Mouse (Mus musculus) erythroblast, embryonic 14.5 days (primary cell): ENCODE measurements around the gene Lrp4. TPM values are rescaled to one million over a fixed set of nuclear protein-coding genes. Genes with fewer than 3 reads are reported as not detected.

Source experiments
- H3K27me3 ChIP-seq: 2 replicates; pipeline ENCODE4 v1.6.1; 2012; ENCODE audit warnings: inconsistent platforms; ENCODE audit not compliant: control insufficient read depth
- H3K36me3 ChIP-seq: 2 replicates; pipeline ENCODE4 v1.6.1; 2012; ENCODE audit warnings: mild to moderate bottlenecking, inconsistent platforms; ENCODE audit not compliant: control insufficient read depth
- H3K4me1 ChIP-seq: 2 replicates; pipeline ENCODE4 v1.6.1; 2012; ENCODE audit warnings: inconsistent platforms; ENCODE audit not compliant: control insufficient read depth
- H3K4me3 ChIP-seq: replicated peaks from 2 replicates; pipeline ENCODE3; 2012; ENCODE audit warnings: moderate library complexity, mild to moderate bottlenecking, inconsistent platforms
- H3K9me3 ChIP-seq: 2 replicates; pipeline ENCODE4 v1.6.1; 2012; ENCODE audit warnings: low read length, inconsistent platforms, mixed read lengths; ENCODE audit not compliant: control insufficient read depth
- GATA1 ChIP-seq: IDR thresholded peaks from 2 replicates; pipeline ENCODE4 v1.6.1; 2012; ENCODE audit warnings: low read length, inconsistent platforms, mixed read lengths
- TAL1 ChIP-seq: IDR thresholded peaks from 3 replicates; pipeline ENCODE4 v1.6.1; 2012; ENCODE audit warnings: low read length, inconsistent platforms, mixed read lengths
- polyA plus RNA-seq: library from polyadenylated mRNA; stranded (reverse); fragments of >175 nt; gene quantifications from 2 replicates; pipeline ENCODE4 v1.2.3, GENCODE M21; 2012

Gene Lrp4
- not detected in 2 replicates for polyA plus RNA-seq

GRCm38 (mm10) chr2:91457259-91457655, at the start of gene Lrp4:
Gene Lrp4 (plus strand): TSS chr2:91457511.
- peaks cover 87% of the 10 kb centered on the region for H3K27me3 ChIP-seq
- TF ChIP-seq GATA1 (no peak), TAL1 (no peak)
- H3K36me3 ChIP-seq, result no peaks in the 10 kb centered on the region
- H3K4me1 ChIP-seq, result peaks cover 28% of the 10 kb centered on the region
- peaks cover 11% of the 10 kb centered on the region for H3K9me3 ChIP-seq
- H3K4me3 ChIP-seq, result peak within 1 kb of the TSS; percentile 58

- Histone ChIP-seq H3K4me1 (no peaks in the 10 kb centered on the region), H3K4me3 (no peak overlapping the region), H3K9me3 (no peaks in the 10 kb centered on the region), H3K36me3 (no peaks in the 10 kb centered on the region), H3K27me3 (no peaks in the 10 kb centered on the region)
- no peak for TF ChIP-seq GATA1
- TF ChIP-seq TAL1, result no peak
Measured at GRCm38 (mm10) chr2:91408031-91408430, 49.3 kb upstream of the Lrp4 start.

- H3K36me3 ChIP-seq, result no peaks in the 10 kb centered on the region
- no peaks in the 10 kb centered on the region for H3K27me3 ChIP-seq
- no peaks in the 10 kb centered on the region for H3K9me3 ChIP-seq
- H3K4me1 ChIP-seq, result no peaks in the 10 kb centered on the region
- TF ChIP-seq GATA1 (no peak), TAL1 (no peak)
- H3K4me3 ChIP-seq, result no peak overlapping the region
Measured at GRCm38 (mm10) chr2:91411473-91411872, 45.8 kb upstream of the Lrp4 start.

- H3K36me3 ChIP-seq, result no peaks in the 10 kb centered on the region
- TF ChIP-seq TAL1 (no peak), GATA1 (no peak)
- H3K4me1 ChIP-seq, result no peaks in the 10 kb centered on the region
- no peaks in the 10 kb centered on the region for H3K9me3 ChIP-seq
- H3K4me3 ChIP-seq, result no peak overlapping the region
- no peaks in the 10 kb centered on the region for H3K27me3 ChIP-seq
Measured at GRCm38 (mm10) chr2:91412361-91412760, 45.0 kb upstream of the Lrp4 start.

GRCm38 (mm10) chr2:91413811-91414210, 43.5 kb upstream of the Lrp4 start:
- TF ChIP-seq GATA1 (no peak), TAL1 (no peak)
- H3K4me3 ChIP-seq, result no peak overlapping the region
- no peaks in the 10 kb centered on the region for H3K27me3 ChIP-seq
- H3K36me3 ChIP-seq, result no peaks in the 10 kb centered on the region
- H3K9me3 ChIP-seq, result no peaks in the 10 kb centered on the region
- no peaks in the 10 kb centered on the region for H3K4me1 ChIP-seq

GRCm38 (mm10) chr2:91421641-91422040, 35.7 kb upstream of the Lrp4 start:
- H3K4me3 ChIP-seq, result no peak overlapping the region
- H3K4me1 ChIP-seq, result no peaks in the 10 kb centered on the region
- TF ChIP-seq TAL1, result no peak
- no peak for TF ChIP-seq GATA1
- H3K36me3 ChIP-seq, result no peaks in the 10 kb centered on the region
- no peaks in the 10 kb centered on the region for H3K9me3 ChIP-seq
- H3K27me3 ChIP-seq, result no peaks in the 10 kb centered on the region

- no peak for TF ChIP-seq TAL1
- TF ChIP-seq GATA1, result no peak
- Histone ChIP-seq H3K27me3 (no peaks in the 10 kb centered on the region), H3K9me3 (no peaks in the 10 kb centered on the region), H3K4me3 (no peak overlapping the region), H3K4me1 (no peaks in the 10 kb centered on the region), H3K36me3 (no peaks in the 10 kb centered on the region)
Measured at GRCm38 (mm10) chr2:91424061-91424720, 33.1 kb upstream of the Lrp4 start.

GRCm38 (mm10) chr2:91426321-91426720, 31.0 kb upstream of the Lrp4 start:
- Histone ChIP-seq H3K36me3 (no peaks in the 10 kb centered on the region), H3K4me1 (no peaks in the 10 kb centered on the region)
- TF ChIP-seq GATA1 (no peak), TAL1 (no peak)

GRCm38 (mm10) chr2:91429146-91429545, 28.2 kb upstream of the Lrp4 start:
- TF ChIP-seq TAL1 (no peak), GATA1 (no peak)
- Histone ChIP-seq H3K27me3 (no peaks in the 10 kb centered on the region), H3K4me3 (no peak overlapping the region), H3K4me1 (no peaks in the 10 kb centered on the region), H3K36me3 (no peaks in the 10 kb centered on the region), H3K9me3 (no peaks in the 10 kb centered on the region)

More at GRCm38 (mm10) chr2:91426321-91426720, 31.0 kb upstream of the Lrp4 start:
- H3K27me3 ChIP-seq, result no peaks in the 10 kb centered on the region
- H3K9me3 ChIP-seq, result no peaks in the 10 kb centered on the region
- H3K4me3 ChIP-seq, result no peak overlapping the region
